Mouse (Mus musculus) ES-CJ7 (cell line): ENCODE measurements at regions not wholly inside any gene's neighbourhood (a gene's known extent, or its start where the extent isn't known, plus 50 kb on each side); places are given as distances from the start of the nearest gene placed in this dataset.

ENCODE experiments used
- DNase-seq: peaks from one replicate; pipeline ENCODE4 v3.0.0; 2011; ENCODE audit warnings: low read depth, low spot score

DNA sequence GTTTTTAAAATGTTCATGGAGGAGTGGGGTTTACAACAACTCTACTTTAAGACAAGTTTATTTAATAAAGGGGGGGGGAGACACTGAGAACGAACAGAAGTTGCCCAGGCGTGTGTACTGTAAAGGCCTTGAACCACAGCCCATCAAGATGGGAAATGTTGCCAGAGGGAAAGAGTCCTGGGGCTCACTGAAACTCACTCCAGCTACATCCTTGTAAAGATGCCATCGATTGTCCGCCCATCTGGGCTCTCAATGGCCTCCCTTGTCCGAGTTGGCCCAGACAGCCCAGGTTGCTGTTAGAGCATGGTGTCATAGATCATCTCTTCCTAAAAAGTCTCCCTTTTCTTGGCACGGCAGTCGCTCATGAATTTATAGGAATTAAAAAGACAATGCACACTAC, 462.7 kb upstream of the Gm19410 start:
- DNase-seq = no peak

GRCm38 (mm10) chr8:35321270-35321865, 444.2 kb upstream of the Gm19410 start:
- no peak for DNase-seq

- DNase-seq = no peak
Observed at GRCm38 (mm10) chr8:35323180-35323975, 442.2 kb upstream of the Gm19410 start.
